In genomic region chr10:61925691-61926090, GRCm38 (mm10) we compare ENCODE assay signal across 23 mouse cellular contexts. TPM values are rescaled to one million over a fixed set of nuclear protein-coding genes. Genes with fewer than 3 reads are reported as not detected.
A peak's percentile ranks its signal among the peaks of the same experiment; 100 is the strongest.
DNase-seq lines count a peak whose midpoint lies in the region; TF ChIP-seq lines count a peak whose summit lies in the region.
"Had no signal": no experiment of that assay in that cellular context is flagged by ENCODE, and none has a peak within 500 bp of the region (broad histone marks: within the 10 kb centered on the region; RNA-seq: fewer than 3 reads in every experiment).

No protein-coding gene starts in this region.

- peak; percentile 10 for DNase-seq in gastrocnemius, adult 2 months
- no peak for DNase-seq in gastrocnemius, postnatal 25 days
- no peak for DNase-seq in ES-E14 (ENCODE audit: low read depth, low spot score)
- DNase-seq in ZHBTc4 (ENCODE audit: low read depth, low spot score) = peak; percentile 57
- no peak for DNase-seq in frontal cortex, adult 2 months (ENCODE audit: extremely low spot score in 1 of 2, low spot score in 1 of 2)
- no peak for DNase-seq in liver
- DNase-seq: adrenal gland, adult 2 months; adrenal gland, postnatal 10 days; adrenal gland, postnatal 25 days; B cell, adult 2 months; cerebellum, adult 11 months; cerebellum, adult 18-20 months; cerebellum, adult 8-10 months; cerebellum, adult 9-11 months; cerebellum, postnatal 14 days; forebrain, postnatal 0 days had no signal

- no peaks in the 10 kb centered on the region for H3K9me3 ChIP-seq in ES-E14 (ENCODE audit: control insufficient read depth, insufficient read depth, low read depth, low read length)
- H3K9me3 ChIP-seq: embryonic facial prominence, embryonic 10.5 days; embryonic facial prominence, embryonic 12.5 days; forebrain, embryonic 13.5 days; forebrain, embryonic 15.5 days had no signal

- no peaks in the 10 kb centered on the region for H3K36me3 ChIP-seq in ES-E14 (ENCODE audit: control insufficient read depth, insufficient read depth, low read length, poor library complexity, severe bottlenecking)
- H3K36me3 ChIP-seq: embryonic facial prominence, embryonic 10.5 days; embryonic facial prominence, embryonic 12.5 days; forebrain, embryonic 15.5 days had no signal

- no peak for TF ChIP-seq CTCF in gastrocnemius, adult 2 months (IDR thresholded peaks at IDR 0.05)

- intact Hi-C loops in gastrocnemius, adult 2 months (cut with DNase I) = no loop called here

- peak overlapping the region; percentile 21; the same call in 1 of the 2 replicates for H3K9ac ChIP-seq in ES-E14 (ENCODE audit: insufficient read depth, low read depth, low read length, poor library complexity, severe bottlenecking)
- H3K9ac ChIP-seq: embryonic facial prominence, embryonic 12.5 days; forebrain, embryonic 13.5 days; forebrain, embryonic 15.5 days; forebrain, postnatal 0 days had no signal

- H3K4me1 ChIP-seq in ES-E14 (ENCODE audit: control insufficient read depth in 2 of 2, insufficient read depth in 2 of 2, low read length in 2 of 2, poor library complexity in 1 of 2) = peaks cover 17 to 19% of the 10 kb centered on the region in 2 experiments

- in situ Hi-C loops in ES-E14 (cut with MboI; ENCODE audit: low sequenced_read_pairs in 2 of 2, unreplicated experiment in 2 of 2) = no loop called here

- no peak overlapping the region for H3K4me3 ChIP-seq in gastrocnemius, adult 2 months
- peak overlapping the region in 1 of 2 experiments; percentile 10; a peak in 1 of 4 replicates for H3K4me3 ChIP-seq in ES-E14 (ENCODE audit: insufficient read depth in 1 of 2, low read depth in 1 of 2, low read length in 2 of 2, poor library complexity in 1 of 2, severe bottlenecking in 1 of 2)
- H3K4me3 ChIP-seq: embryonic facial prominence, embryonic 10.5 days; embryonic facial prominence, embryonic 12.5 days; forebrain, embryonic 13.5 days; forebrain, embryonic 15.5 days had no signal

- no peak overlapping the region for H3K27ac ChIP-seq in gastrocnemius, adult 2 months
- no peak overlapping the region for H3K27ac ChIP-seq in ES-E14 (ENCODE audit: insufficient read depth, low read depth, low read length, poor library complexity, severe bottlenecking)
- H3K27ac ChIP-seq: embryonic facial prominence, embryonic 10.5 days; embryonic facial prominence, embryonic 12.5 days; forebrain, embryonic 13.5 days; forebrain, embryonic 15.5 days had no signal

TF ChIP-seq in ES-E14, 5 proteins besides CTCF, POLR2A, EP300 and RAD21:
- TF ChIP-seq HCFC1 (IDR thresholded peaks at IDR 0.05; ENCODE audit: borderline replicate concordance, insufficient read depth, low read length) (no peak), MAFK (IDR thresholded peaks at IDR 0.05; ENCODE audit: insufficient read depth, low read depth, low read length) (no peak), ZNF384 (IDR thresholded peaks at IDR 0.05; ENCODE audit: low read depth, low read length) (no peak), ZC3H11A (IDR thresholded peaks at IDR 0.05; ENCODE audit: borderline replicate concordance, low read depth, low read length) (no peak), CHD2 (IDR thresholded peaks at IDR 0.05; ENCODE audit: low read depth, low read length) (no peak)
TF ChIP-seq in ES-E14: peak in this region for 0.

RNA-seq across cellular contexts. Expression of gene Col13a1, which starts 53.2 kb away (rescaled TPM):
- total RNA-seq in gastrocnemius, adult 2 months (2021) = 1 to 10 TPM in 1 of 2 experiments, under 1 TPM in 1; 0.94 to 1.4 TPM
- total RNA-seq in gastrocnemius, postnatal 25 days (2021) = 1 to 10 TPM; 1.0 to 1.4 TPM
- total RNA-seq in ES-E14 (2012; rRNA removed) = 4.2 and 4.7 TPM in 2 replicates
- polyA plus RNA-seq in frontal cortex, adult 2 months (2012; rRNA removed) = 1.3 and 1.4 TPM in 2 replicates
- total RNA-seq: CH12.LX, MEL had no signal
- polyA plus RNA-seq: CD4-positive, CD25-positive, alpha-beta regulatory T cell, adult 4 months had no signal

Comparison
In these comparisons a context has a peak if more than half of its experiments do, and no peak if none do; other contexts are left out.
1. DNase-seq: peak in gastrocnemius, adult 2 months (single experiment) and ZHBTc4 (single experiment); none in gastrocnemius, postnatal 25 days (single experiment), ES-E14 (single experiment), frontal cortex, adult 2 months (0 of 2) and liver (single experiment).